Comparison of ENCODE assay signal across 22 mouse cellular contexts in the genomic region with DNA sequence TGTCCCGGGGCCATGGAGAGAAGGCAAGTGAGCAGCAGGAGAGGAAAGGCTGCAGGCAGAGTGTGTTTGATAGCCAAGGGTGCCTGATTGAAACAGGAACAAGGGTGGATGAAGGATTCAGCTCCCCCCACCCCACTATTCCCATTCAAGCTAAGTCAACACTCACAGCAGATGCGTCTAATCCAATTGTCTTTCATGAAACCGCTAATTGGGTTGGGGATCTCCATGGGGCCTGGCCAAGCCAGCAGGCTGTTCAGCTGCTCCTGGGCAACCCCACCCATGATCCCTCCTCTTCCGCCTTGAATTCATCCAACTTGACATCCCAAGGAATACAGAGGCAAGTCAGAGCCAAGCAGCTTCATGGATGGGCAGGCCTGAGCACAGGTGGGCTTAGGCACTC.
"Had no signal": no experiment of that assay in that cellular context is flagged by ENCODE, and none has a peak within 500 bp of the region (broad histone marks: within the 10 kb centered on the region; RNA-seq: fewer than 3 reads in every experiment).

No protein-coding gene starts in this region.

- H3K4me3 ChIP-seq: layer of hippocampus, adult 2 months; limb, embryonic 10.5 days; limb, embryonic 13.5 days; liver, embryonic 12.5 days; liver, embryonic 15.5 days; lung, embryonic 15.5 days; megakaryocyte, embryonic 14.5 days; midbrain, embryonic 10.5 days; neural tube, embryonic 12.5 days; neural tube, embryonic 15.5 days had no signal

- ATAC-seq: liver, embryonic 12.5 days had no signal

- H3K27ac ChIP-seq: kidney, postnatal 0 days; layer of hippocampus, adult 2 months; limb, embryonic 10.5 days; limb, embryonic 13.5 days; liver, embryonic 12.5 days; liver, embryonic 15.5 days; lung, embryonic 15.5 days; midbrain, embryonic 10.5 days; neural tube, embryonic 12.5 days; neural tube, embryonic 15.5 days; stomach, postnatal 0 days had no signal

- DNase-seq: kidney, adult 18-20 months; kidney, adult 9 months; layer of hippocampus, postnatal 36 days; liver; lung, adult 18-20 months; lung, postnatal 10 days; lung, postnatal 36 days; midbrain, embryonic 14.5 days; thymus, adult 2 months; thymus, postnatal 25 days had no signal

- H3K9ac ChIP-seq: limb, embryonic 13.5 days; liver, embryonic 12.5 days; liver, embryonic 15.5 days; lung, embryonic 15.5 days; neural tube, embryonic 12.5 days; neural tube, embryonic 15.5 days had no signal

- H3K4me2 ChIP-seq: limb, embryonic 13.5 days; liver, embryonic 12.5 days; liver, embryonic 15.5 days; lung, embryonic 15.5 days; neural tube, embryonic 12.5 days; neural tube, embryonic 15.5 days had no signal

- H3K36me3 ChIP-seq: limb, embryonic 10.5 days; limb, embryonic 13.5 days; liver, embryonic 12.5 days; liver, embryonic 15.5 days; lung, embryonic 15.5 days; midbrain, embryonic 10.5 days; neural tube, embryonic 12.5 days; neural tube, embryonic 15.5 days had no signal

- H3K9me3 ChIP-seq: limb, embryonic 10.5 days; limb, embryonic 13.5 days; liver, embryonic 12.5 days; liver, embryonic 15.5 days; lung, embryonic 15.5 days; neural tube, embryonic 12.5 days; neural tube, embryonic 15.5 days had no signal

- H3K27me3 ChIP-seq: lung, embryonic 15.5 days; neural tube, embryonic 12.5 days had no signal

- H3K4me1 ChIP-seq: limb, embryonic 10.5 days; limb, embryonic 13.5 days; liver, embryonic 12.5 days; liver, embryonic 15.5 days; lung, embryonic 15.5 days; megakaryocyte, embryonic 14.5 days; neural tube, embryonic 15.5 days had no signal
